In genomic region chr4:99272860-99273259, GRCm38 (mm10) we compare ENCODE assay signal across 11 mouse cellular contexts. TPM values are rescaled to one million over a fixed set of nuclear protein-coding genes. Genes with fewer than 3 reads are reported as not detected.
DNase-seq lines count a peak whose midpoint lies in the region; ATAC-seq and TF ChIP-seq lines count a peak whose summit lies in the region.
"Had no signal": no experiment of that assay in that cellular context is flagged by ENCODE, and none has a peak within 500 bp of the region (broad histone marks: within the 10 kb centered on the region; RNA-seq: fewer than 3 reads in every experiment).

No protein-coding gene starts in this region.

- peak overlapping the region; percentile 28; the same call in 1 of the 2 replicates for H3K27ac ChIP-seq in forebrain, embryonic 13.5 days
- no peak overlapping the region for H3K27ac ChIP-seq in neural tube, embryonic 14.5 days (ENCODE audit: low read depth, low read length)
- H3K27ac ChIP-seq in thymus, adult 2 months (ENCODE audit: control insufficient read depth, insufficient read depth, low read length), result no peak overlapping the region
- H3K27ac ChIP-seq in heart, embryonic 10.5 days, result no peak overlapping the region
- H3K27ac ChIP-seq: limb, embryonic 10.5 days had no signal

- H3K9me3 ChIP-seq in forebrain, embryonic 13.5 days (replicated peaks), result peaks cover 6% of the 10 kb centered on the region; the same call in 1 of the 2 replicates
- no peaks in the 10 kb centered on the region for H3K9me3 ChIP-seq in neural tube, embryonic 14.5 days (ENCODE audit: control insufficient read depth, low read length)
- H3K9me3 ChIP-seq in heart, embryonic 10.5 days, result no peaks in the 10 kb centered on the region
- H3K9me3 ChIP-seq: limb, embryonic 10.5 days had no signal

- H3K4me1 ChIP-seq in forebrain, embryonic 13.5 days, result peaks cover 24% of the 10 kb centered on the region
- 0 out of 2 replicates have a peak, but pooled peaks cover 4% of the 10 kb centered on the region for H3K4me1 ChIP-seq in neural tube, embryonic 14.5 days (ENCODE audit: control insufficient read depth, insufficient read depth, low read length)
- no peaks in the 10 kb centered on the region for H3K4me1 ChIP-seq in thymus, adult 2 months (replicated peaks; ENCODE audit: control insufficient read depth, insufficient read depth, low read length)
- no peaks in the 10 kb centered on the region for H3K4me1 ChIP-seq in heart, embryonic 10.5 days
- H3K4me1 ChIP-seq: limb, embryonic 10.5 days had no signal

- peaks cover 14% of the 10 kb centered on the region; the same call in 1 of the 2 replicates for H3K36me3 ChIP-seq in forebrain, embryonic 13.5 days (ENCODE audit: poor library complexity, severe bottlenecking)
- H3K36me3 ChIP-seq in neural tube, embryonic 14.5 days (ENCODE audit: control insufficient read depth, insufficient read depth, low read length), result no peaks in the 10 kb centered on the region
- no peaks in the 10 kb centered on the region for H3K36me3 ChIP-seq in thymus, adult 2 months (ENCODE audit: control insufficient read depth, insufficient read depth, low read length)
- 0 out of 2 replicates have a peak, but pooled peaks cover 5% of the 10 kb centered on the region for H3K36me3 ChIP-seq in heart, embryonic 10.5 days
- H3K36me3 ChIP-seq: limb, embryonic 10.5 days had no signal

- peak overlapping the region; percentile 8; the same call in 1 of the 2 replicates for H3K4me3 ChIP-seq in forebrain, embryonic 13.5 days
- no peak overlapping the region for H3K4me3 ChIP-seq in neural tube, embryonic 14.5 days (ENCODE audit: low read depth, low read length)
- H3K4me3 ChIP-seq in thymus, adult 2 months (ENCODE audit: control insufficient read depth, insufficient read depth, low read length), result no peak overlapping the region
- no peak overlapping the region for H3K4me3 ChIP-seq in heart, embryonic 10.5 days
- H3K4me3 ChIP-seq: limb, embryonic 10.5 days had no signal

- no peak for TF ChIP-seq CTCF in thymus, adult 2 months (IDR thresholded peaks at IDR 0.05; ENCODE audit: borderline replicate concordance, control insufficient read depth, extremely low read depth, insufficient read depth, low read length, poor library complexity)

- peak; percentile 24 to 30 for DNase-seq in cerebellum, postnatal 10 days
- no peak for DNase-seq in cerebellum, adult 11-12 months
- DNase-seq in mesoderm, embryonic 11.5 days (ENCODE audit: low read depth, low spot score), result peak; percentile 33
- DNase-seq in thymus, adult 2 months, result no peak
- no peak for DNase-seq in urinary bladder, adult 18-20 months (ENCODE audit: low spot score in 2 of 2)
- no peak for DNase-seq in heart, embryonic 10.5 days (ENCODE audit: low spot score)
- DNase-seq: kidney, postnatal 4 days had no signal

- H3K4me2 ChIP-seq in forebrain, embryonic 13.5 days, result peak overlapping the region; percentile 45
- peak overlapping the region; percentile 22 for H3K4me2 ChIP-seq in neural tube, embryonic 14.5 days (ENCODE audit: low read depth, low read length)

- H3K9ac ChIP-seq in forebrain, embryonic 13.5 days, result peak overlapping the region; percentile 17; the same call in 1 of the 2 replicates
- H3K9ac ChIP-seq in neural tube, embryonic 14.5 days (replicated peaks; ENCODE audit: low read depth, low read length), result no peak overlapping the region

- H3K27me3 ChIP-seq in forebrain, embryonic 13.5 days, result no peaks in the 10 kb centered on the region
- H3K27me3 ChIP-seq in neural tube, embryonic 14.5 days (ENCODE audit: control insufficient read depth, insufficient read depth, low read length), result no peaks in the 10 kb centered on the region
- H3K27me3 ChIP-seq in thymus, adult 2 months (ENCODE audit: control insufficient read depth, insufficient read depth, low read length), result no peaks in the 10 kb centered on the region
- no peaks in the 10 kb centered on the region for H3K27me3 ChIP-seq in heart, embryonic 10.5 days (ENCODE audit: insufficient read depth, poor library complexity, severe bottlenecking)

- TF ChIP-seq POLR2A in thymus, adult 2 months (IDR thresholded peaks at IDR 0.05; ENCODE audit: control insufficient read depth, extremely low read depth, insufficient read depth, low read length, poor library complexity), result no peak

- 7% methylated on average over 9 of the region's 9 CpGs for WGBS in forebrain, embryonic 13.5 days
- 12% methylated on average over 9 of the region's 9 CpGs for WGBS in neural tube, embryonic 14.5 days
- 93% methylated on average over 9 of the region's 9 CpGs for WGBS in thymus, adult 2 months
- WGBS in heart, embryonic 10.5 days, result 60% methylated on average over 9 of the region's 9 CpGs

- ATAC-seq in forebrain, embryonic 13.5 days, result peak; percentile 60
- peak; percentile 44; the same call in 1 of the 2 replicates for ATAC-seq in neural tube, embryonic 14.5 days (ENCODE audit: low read depth)
- ATAC-seq: intestine, embryonic 16.5 days had no signal

RNA-seq across cellular contexts. Expression of gene Gm12689, which starts 22.8 kb away (rescaled TPM):
- 0.13 and 0.32 TPM in 2 replicates for polyA plus RNA-seq in forebrain, embryonic 13.5 days (2015; fragmentation: Nextera tagmentation; extraction: Ambion mirVana)
- polyA plus RNA-seq in neural tube, embryonic 14.5 days (2014; fragmentation: Nextera tagmentation; extraction: Ambion mirVana), result 0.24 and 0.52 TPM in 2 replicates
- 0.11 TPM in 1 of 2 replicates, not detected in the other for polyA plus RNA-seq in thymus, adult 2 months (2012; rRNA removed)
- polyA plus RNA-seq in heart, embryonic 10.5 days (2016; fragmentation: Nextera tagmentation; extraction: Ambion mirVana), result 0.09 and 0.34 TPM in 2 replicates

Comparison
In these comparisons a context has a peak if more than half of its experiments do, and no peak if none do; other contexts are left out.
1. DNase-seq: peak in cerebellum, postnatal 10 days (2 of 2) and mesoderm, embryonic 11.5 days (single experiment); none in cerebellum, adult 11-12 months (single experiment), thymus, adult 2 months (single experiment), urinary bladder, adult 18-20 months (0 of 2) and heart, embryonic 10.5 days (single experiment).